21 mouse cellular contexts compared by ENCODE assay signal in the genomic region with DNA sequence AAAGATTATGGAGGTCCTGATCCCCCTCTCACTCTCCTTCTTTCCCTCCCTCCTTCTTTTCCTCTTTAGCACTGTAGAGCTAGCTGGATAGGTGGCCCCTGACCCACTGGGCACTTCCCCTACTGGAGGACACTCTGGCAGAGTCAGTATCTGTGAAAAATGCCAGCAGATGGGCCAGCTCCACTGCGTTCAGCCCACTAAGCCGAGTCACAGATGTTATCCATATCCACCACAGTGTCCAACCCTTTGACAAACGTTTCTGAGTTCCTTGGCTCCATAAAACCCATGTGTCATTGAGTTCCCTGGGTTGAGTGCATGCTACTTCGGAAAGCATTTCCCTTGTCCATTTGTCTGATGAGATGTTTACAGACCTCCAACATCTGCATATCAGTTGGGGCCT.
DNase-seq lines count a peak whose midpoint lies in the region; ATAC-seq lines count a peak whose summit lies in the region.
"Had no signal": no experiment of that assay in that cellular context is flagged by ENCODE, and none has a peak within 500 bp of the region (broad histone marks: within the 10 kb centered on the region; RNA-seq: fewer than 3 reads in every experiment).

No protein-coding gene starts in this region.

- 0 out of 2 replicates have a peak overlapping the region, but pooled peaks have one; percentile 28 for H3K27ac ChIP-seq in embryonic facial prominence, embryonic 15.5 days (replicated peaks)
- no peak overlapping the region for H3K27ac ChIP-seq in embryonic facial prominence, embryonic 10.5 days (replicated peaks)
- peak overlapping the region; percentile 76 for H3K27ac ChIP-seq in lung, embryonic 16.5 days (ENCODE audit: low read length)
- H3K27ac ChIP-seq: embryonic facial prominence, embryonic 12.5 days; forebrain, embryonic 12.5 days; heart, embryonic 13.5 days had no signal

- peaks cover 17% of the 10 kb centered on the region for H3K4me1 ChIP-seq in embryonic facial prominence, embryonic 15.5 days
- peaks cover 7% of the 10 kb centered on the region; the same call in 1 of the 2 replicates for H3K4me1 ChIP-seq in embryonic facial prominence, embryonic 10.5 days
- H3K4me1 ChIP-seq in lung, embryonic 16.5 days (replicated peaks; ENCODE audit: control insufficient read depth, insufficient read depth, low read length) = peaks cover 4% of the 10 kb centered on the region; the same call in 1 of the 2 replicates
- H3K4me1 ChIP-seq: forebrain, embryonic 12.5 days had no signal

- no peaks in the 10 kb centered on the region for H3K27me3 ChIP-seq in embryonic facial prominence, embryonic 15.5 days
- no peaks in the 10 kb centered on the region for H3K27me3 ChIP-seq in embryonic facial prominence, embryonic 10.5 days (replicated peaks; ENCODE audit: low read depth, poor library complexity, severe bottlenecking)
- H3K27me3 ChIP-seq in lung, embryonic 16.5 days (ENCODE audit: control insufficient read depth, insufficient read depth, low read depth, low read length) = no peaks in the 10 kb centered on the region
- H3K27me3 ChIP-seq: CH12.LX; embryonic facial prominence, embryonic 12.5 days; forebrain, embryonic 12.5 days; heart, embryonic 13.5 days had no signal

- DNase-seq in embryonic facial prominence, embryonic 10.5 days (ENCODE audit: low spot score) = no peak
- DNase-seq in adipocyte (ENCODE audit: low spot score) = peak; percentile 6
- DNase-seq in lung, postnatal 25 days (ENCODE audit: low spot score) = peak; percentile 10
- no peak for DNase-seq in right cerebral cortex, adult 18-20 months
- DNase-seq: adrenal gland, adult 8-10 months; cerebellum, adult 2 months; embryo, embryonic 11 days; forebrain, postnatal 0 days; heart, postnatal 36 days had no signal

- H3K4me2 ChIP-seq in embryonic facial prominence, embryonic 15.5 days (replicated peaks) = no peak overlapping the region
- no peak overlapping the region for H3K4me2 ChIP-seq in lung, embryonic 16.5 days (ENCODE audit: low read depth, low read length)
- H3K4me2 ChIP-seq: embryonic facial prominence, embryonic 12.5 days; forebrain, embryonic 12.5 days; heart, embryonic 13.5 days had no signal

- H3K9me3 ChIP-seq in embryonic facial prominence, embryonic 15.5 days (replicated peaks) = no peaks in the 10 kb centered on the region
- H3K9me3 ChIP-seq in embryonic facial prominence, embryonic 10.5 days = no peaks in the 10 kb centered on the region
- H3K9me3 ChIP-seq in lung, embryonic 16.5 days (ENCODE audit: control insufficient read depth, low read length) = no peaks in the 10 kb centered on the region
- H3K9me3 ChIP-seq: embryonic facial prominence, embryonic 12.5 days; forebrain, embryonic 12.5 days; heart, embryonic 13.5 days had no signal

- ATAC-seq in embryonic facial prominence, embryonic 15.5 days (ENCODE audit: insufficient number of reproducible peaks, low FRiP score, low TSS enrichment, low read depth) = no peak
- peak; percentile 82 for ATAC-seq in lung, embryonic 16.5 days (ENCODE audit: low read depth)
- ATAC-seq in cerebellum, adult (ENCODE audit: insufficient number of reproducible peaks, low FRiP score, low TSS enrichment) = no peak
- ATAC-seq: activated CD4-positive, CD25-positive, alpha-beta regulatory T cell, adult 4 months; forebrain, postnatal 0 days; hindbrain, embryonic 16.5 days; inflammation-experienced regulatory T-cells, adult 6 months; intestine, postnatal 0 days; Patski had no signal

- 65% methylated on average over 4 of the region's 4 CpGs for WGBS in embryonic facial prominence, embryonic 15.5 days
- 89% methylated on average over 4 of the region's 4 CpGs for WGBS in embryonic facial prominence, embryonic 10.5 days
- 58% methylated on average over 4 of the region's 4 CpGs for WGBS in lung, embryonic 16.5 days

- no peaks in the 10 kb centered on the region for H3K36me3 ChIP-seq in embryonic facial prominence, embryonic 15.5 days
- H3K36me3 ChIP-seq in embryonic facial prominence, embryonic 10.5 days (replicated peaks) = no peaks in the 10 kb centered on the region
- H3K36me3 ChIP-seq in lung, embryonic 16.5 days (ENCODE audit: control insufficient read depth, insufficient read depth, low read length) = no peaks in the 10 kb centered on the region
- H3K36me3 ChIP-seq: embryonic facial prominence, embryonic 12.5 days; forebrain, embryonic 12.5 days; heart, embryonic 13.5 days had no signal

- no peak overlapping the region for H3K4me3 ChIP-seq in embryonic facial prominence, embryonic 15.5 days (replicated peaks)
- no peak overlapping the region for H3K4me3 ChIP-seq in embryonic facial prominence, embryonic 10.5 days
- no peak overlapping the region for H3K4me3 ChIP-seq in lung, embryonic 16.5 days (ENCODE audit: low read length)
- H3K4me3 ChIP-seq: embryonic facial prominence, embryonic 12.5 days; forebrain, embryonic 12.5 days; heart, embryonic 13.5 days had no signal

- no peak overlapping the region for H3K9ac ChIP-seq in embryonic facial prominence, embryonic 15.5 days
- H3K9ac ChIP-seq in lung, embryonic 16.5 days (ENCODE audit: low read length) = no peak overlapping the region
- H3K9ac ChIP-seq: embryonic facial prominence, embryonic 12.5 days; forebrain, embryonic 12.5 days; forebrain, postnatal 0 days; heart, embryonic 13.5 days had no signal

Comparison
In these comparisons a context has a peak if more than half of its experiments do, and no peak if none do; other contexts are left out.
1. DNase-seq: peak in adipocyte (single experiment) and lung, postnatal 25 days (single experiment); none in embryonic facial prominence, embryonic 10.5 days (single experiment) and right cerebral cortex, adult 18-20 months (single experiment).